Mouse (Mus musculus) midbrain, embryonic 15.5 days (tissue): Measurements from ENCODE around the gene Slc9a6. TPM values are rescaled to one million over a fixed set of nuclear protein-coding genes. Genes with fewer than 3 reads are reported as not detected.

Experiments
- ATAC-seq: fragments of 200-750 bp; cut with Nextera tagmentation; replicated peaks from 2 replicates; pipeline ENCODE4 v1.8.0; 2017; ENCODE audit warnings: moderate TSS enrichment
- H3K27ac ChIP-seq: fragments of 300-500 bp; sonication (generic); 2 replicates; pipeline ENCODE4 v1.5.1; 2015; ENCODE audit warnings: mild to moderate bottlenecking, inconsistent platforms
- H3K27me3 ChIP-seq: fragments of 300-500 bp; sonication (generic); replicated peaks from 2 replicates; pipeline ENCODE4 v1.6.1; 2015; ENCODE audit warnings: inconsistent platforms
- H3K36me3 ChIP-seq: fragments of 300-500 bp; sonication (generic); replicated peaks from 2 replicates; pipeline ENCODE4 v1.6.1; 2015; ENCODE audit warnings: inconsistent platforms
- H3K4me1 ChIP-seq: fragments of 300-500 bp; sonication (generic); 2 replicates; pipeline ENCODE4 v1.6.1; 2015; ENCODE audit warnings: inconsistent platforms
- H3K4me2 ChIP-seq: fragments of 300-500 bp; sonication (generic); 2 replicates; pipeline ENCODE4 v1.6.1; 2015; ENCODE audit warnings: inconsistent platforms, mild to moderate bottlenecking, moderate library complexity
- H3K4me3 ChIP-seq: fragments of 300-500 bp; sonication (generic); 2 replicates; pipeline ENCODE4 v1.5.1; 2015; ENCODE audit warnings: mild to moderate bottlenecking, inconsistent platforms
- H3K9ac ChIP-seq: fragments of 300-500 bp; sonication (generic); 2 replicates; pipeline ENCODE4 v1.6.1; 2015; ENCODE audit warnings: mild to moderate bottlenecking, inconsistent platforms
- H3K9me3 ChIP-seq: fragments of 300-500 bp; sonication (generic); 2 replicates; pipeline ENCODE4 v1.6.1; 2016; ENCODE audit warnings: inconsistent platforms
- WGBS: fragments of 180-500 bp; shearing (Covaris S2); methylation state at CpG from one replicate; pipeline ENCODE4 v1.1.7; 2015; ENCODE audit warnings: mixed read lengths; 5-methylcytosine and 5-hydroxymethylcytosine counted together
- polyA plus RNA-seq: library from polyadenylated mRNA; unstranded; fragments of >200 nt; fragmentation: Nextera tagmentation; extraction: Ambion mirVana; gene quantifications from 2 replicates; pipeline ENCODE4 v1.2.1, GENCODE M21; 2015

The Slc9a6 gene
- polyA plus RNA-seq, 1 experiment from 2014 or later = 73.9 TPM

DNA sequence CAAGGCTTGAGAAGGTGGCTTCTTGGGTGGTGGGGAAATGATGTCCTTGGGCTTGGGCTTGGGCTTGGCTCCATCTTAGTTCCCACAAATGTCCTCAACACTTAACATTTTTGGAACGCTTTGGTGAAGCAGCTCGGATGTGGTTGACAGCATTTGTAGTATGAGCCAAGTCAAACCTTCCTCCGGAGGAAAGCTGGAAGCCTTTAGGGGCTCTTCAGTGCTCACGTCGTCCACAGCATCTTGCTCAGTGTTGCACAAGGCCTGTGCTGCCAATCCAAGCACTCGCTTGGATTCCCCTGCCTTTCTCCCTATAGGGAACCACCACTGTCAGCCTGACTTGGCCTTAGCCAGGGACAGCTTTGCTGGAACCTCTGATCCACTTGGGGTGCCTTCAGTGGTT is 66.0 kb downstream of the Slc9a6 start:
- 85% methylated on average over 6 of the region's 6 CpGs for WGBS
- H3K4me2 ChIP-seq = no peak overlapping the region
- H3K9me3 ChIP-seq = no peaks in the 10 kb centered on the region
- H3K4me3 ChIP-seq = no peak overlapping the region
- no peaks in the 10 kb centered on the region for H3K36me3 ChIP-seq
- H3K9ac ChIP-seq = no peak overlapping the region
- H3K27ac ChIP-seq = no peak overlapping the region
- no peaks in the 10 kb centered on the region for H3K4me1 ChIP-seq
- ATAC-seq = no peak
- H3K27me3 ChIP-seq = no peaks in the 10 kb centered on the region

DNA sequence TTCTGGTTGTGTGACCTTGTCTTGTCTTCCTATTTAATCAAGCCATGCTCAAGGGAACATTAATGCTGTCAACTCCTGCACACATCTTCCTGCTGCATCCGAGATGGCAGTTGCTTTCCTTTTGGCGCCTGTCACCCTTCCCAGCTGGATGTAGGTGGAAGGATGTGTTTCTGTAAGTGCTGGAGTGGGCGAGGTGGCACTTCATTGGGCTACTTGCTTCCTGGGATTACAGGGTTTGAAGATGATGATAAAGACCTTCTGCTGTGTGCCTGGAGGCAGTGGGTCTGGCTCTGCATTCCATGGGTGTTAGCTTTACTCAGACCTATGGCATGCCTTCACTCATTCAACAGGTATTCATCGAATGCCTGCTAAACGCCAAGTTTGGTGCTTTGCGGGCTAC is 68.2 kb downstream of the Slc9a6 start:
- Histone ChIP-seq H3K4me1 (no peaks in the 10 kb centered on the region), H3K27me3 (no peaks in the 10 kb centered on the region), H3K36me3 (no peaks in the 10 kb centered on the region), H3K4me3 (no peak overlapping the region), H3K9me3 (no peaks in the 10 kb centered on the region), H3K9ac (no peak overlapping the region), H3K27ac (no peak overlapping the region), H3K4me2 (no peak overlapping the region)
- WGBS = 85% methylated on average over 6 of the region's 6 CpGs
- ATAC-seq = no peak

GRCm38 (mm10) chrX:56679066-56679465 is 69.5 kb downstream of the Slc9a6 start:
- H3K36me3 ChIP-seq = no peaks in the 10 kb centered on the region
- H3K4me2 ChIP-seq = no peak overlapping the region
- ATAC-seq = no peak
- no peaks in the 10 kb centered on the region for H3K27me3 ChIP-seq
- 80% methylated on average over 6 of the region's 6 CpGs for WGBS
- H3K9me3 ChIP-seq = no peaks in the 10 kb centered on the region
- H3K9ac ChIP-seq = no peak overlapping the region
- H3K4me1 ChIP-seq = no peaks in the 10 kb centered on the region
- no peak overlapping the region for H3K4me3 ChIP-seq
- no peak overlapping the region for H3K27ac ChIP-seq

- WGBS = 59% methylated on average over 1 of the region's 1 CpGs
- Histone ChIP-seq H3K9ac (no peak overlapping the region), H3K4me2 (no peak overlapping the region), H3K36me3 (no peaks in the 10 kb centered on the region), H3K27me3 (no peaks in the 10 kb centered on the region), H3K4me1 (no peaks in the 10 kb centered on the region), H3K4me3 (no peak overlapping the region), H3K27ac (no peak overlapping the region), H3K9me3 (no peaks in the 10 kb centered on the region)
- ATAC-seq = peak; percentile 14; the same call in 1 of the 2 replicates
Measured at GRCm38 (mm10) chrX:56682156-56682720, 72.7 kb downstream of the Slc9a6 start.

DNA sequence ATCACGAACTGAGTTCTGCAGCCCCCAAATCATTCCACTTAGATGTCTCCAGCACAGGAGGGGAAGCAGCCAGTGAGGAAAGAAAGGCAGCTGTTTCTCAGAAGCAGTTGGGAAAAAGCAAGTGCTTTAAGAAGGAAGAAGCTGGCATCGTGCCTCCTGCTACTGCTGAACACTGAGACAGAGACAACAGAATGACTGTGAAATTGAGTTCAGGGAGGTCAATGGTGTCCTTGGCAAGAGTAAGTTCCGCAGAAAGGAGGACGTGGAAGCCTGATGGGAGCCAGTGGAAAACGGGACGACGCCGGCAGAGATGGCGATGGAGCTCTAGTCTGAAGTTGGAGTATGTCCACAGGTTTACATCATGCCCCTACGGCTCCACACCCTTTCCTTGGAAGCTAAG is 74.0 kb downstream of the Slc9a6 start:
- Histone ChIP-seq H3K4me3 (no peak overlapping the region), H3K4me2 (no peak overlapping the region), H3K27me3 (no peaks in the 10 kb centered on the region), H3K36me3 (no peaks in the 10 kb centered on the region), H3K9ac (no peak overlapping the region), H3K27ac (no peak overlapping the region), H3K4me1 (no peaks in the 10 kb centered on the region), H3K9me3 (no peaks in the 10 kb centered on the region)
- 88% methylated on average over 10 of the region's 10 CpGs for WGBS
- no peak for ATAC-seq

- no peaks in the 10 kb centered on the region for H3K36me3 ChIP-seq
- ATAC-seq = no peak
- H3K9ac ChIP-seq = no peak overlapping the region
- H3K4me1 ChIP-seq = no peaks in the 10 kb centered on the region
- no peaks in the 10 kb centered on the region for H3K9me3 ChIP-seq
- H3K4me2 ChIP-seq = no peak overlapping the region
- no peaks in the 10 kb centered on the region for H3K27me3 ChIP-seq
- WGBS = 89% methylated on average over 6 of the region's 6 CpGs
- H3K4me3 ChIP-seq = no peak overlapping the region
- H3K27ac ChIP-seq = no peak overlapping the region
Measured at GRCm38 (mm10) chrX:56692554-56692953, 83.0 kb downstream of the Slc9a6 start.

DNA sequence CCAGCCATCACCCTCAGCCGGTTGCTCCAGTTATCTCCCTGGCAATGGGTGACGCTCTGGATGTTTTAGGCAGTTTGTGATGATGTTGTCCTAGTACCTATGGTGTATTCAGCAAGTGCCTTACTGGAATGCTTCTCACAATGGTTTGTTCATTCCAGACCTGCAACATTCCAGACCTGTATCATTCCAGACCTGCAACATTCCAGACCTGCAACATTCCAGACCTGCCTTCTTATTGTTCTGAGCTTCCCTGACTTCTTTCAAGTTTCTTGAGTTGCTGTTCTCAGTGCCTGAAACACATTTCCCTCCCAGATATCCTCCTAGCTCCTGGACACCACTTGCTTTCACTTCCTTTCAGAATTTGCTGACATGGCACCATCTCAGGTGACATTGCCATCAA is 85.0 kb downstream of the Slc9a6 start:
- Histone ChIP-seq H3K4me2 (no peak overlapping the region), H3K27me3 (no peaks in the 10 kb centered on the region), H3K9ac (no peak overlapping the region), H3K9me3 (no peaks in the 10 kb centered on the region), H3K4me1 (no peaks in the 10 kb centered on the region), H3K27ac (no peak overlapping the region), H3K36me3 (no peaks in the 10 kb centered on the region), H3K4me3 (no peak overlapping the region)
- no peak for ATAC-seq
- 83% methylated on average over 2 of the region's 2 CpGs for WGBS

- Histone ChIP-seq H3K4me2 (no peak overlapping the region), H3K4me3 (no peak overlapping the region), H3K36me3 (no peaks in the 10 kb centered on the region), H3K9me3 (no peaks in the 10 kb centered on the region), H3K27me3 (no peaks in the 10 kb centered on the region), H3K27ac (no peak overlapping the region), H3K4me1 (no peaks in the 10 kb centered on the region), H3K9ac (no peak overlapping the region)
- ATAC-seq = no peak
- WGBS = 75% methylated on average over 6 of the region's 6 CpGs
Measured at GRCm38 (mm10) chrX:56697199-56697780, 87.7 kb downstream of the Slc9a6 start.

- 86% methylated on average over 4 of the region's 4 CpGs for WGBS
- H3K9ac ChIP-seq = no peak overlapping the region
- no peaks in the 10 kb centered on the region for H3K4me1 ChIP-seq
- H3K36me3 ChIP-seq = no peaks in the 10 kb centered on the region
- no peak overlapping the region for H3K27ac ChIP-seq
- H3K9me3 ChIP-seq = no peaks in the 10 kb centered on the region
- H3K4me3 ChIP-seq = no peak overlapping the region
- H3K27me3 ChIP-seq = no peaks in the 10 kb centered on the region
- H3K4me2 ChIP-seq = no peak overlapping the region
- no peak for ATAC-seq
Measured at GRCm38 (mm10) chrX:56697886-56698285, 88.3 kb downstream of the Slc9a6 start.

DNA sequence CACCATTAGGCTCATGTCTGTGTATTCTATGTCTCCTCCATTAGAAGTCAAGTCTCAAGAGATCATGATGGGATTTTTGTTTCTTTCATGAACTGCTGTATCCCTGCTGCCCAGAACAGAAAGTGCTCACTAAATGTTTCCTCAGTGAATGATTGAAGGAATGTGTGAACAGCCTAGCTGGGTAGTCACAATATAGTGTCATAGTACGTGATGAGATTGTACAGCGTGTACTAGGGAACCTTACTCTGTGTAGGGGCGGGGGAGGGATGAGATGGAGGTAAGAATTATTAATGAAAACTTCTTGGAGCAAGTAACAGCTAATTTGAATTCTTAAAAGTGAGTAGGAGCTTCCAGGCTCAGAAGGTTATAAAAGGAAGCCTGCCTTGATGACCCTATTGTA is 91.7 kb downstream of the Slc9a6 start:
- Histone ChIP-seq H3K27me3 (no peaks in the 10 kb centered on the region), H3K9me3 (no peaks in the 10 kb centered on the region), H3K4me3 (no peak overlapping the region), H3K27ac (no peak overlapping the region), H3K4me1 (no peaks in the 10 kb centered on the region), H3K36me3 (no peaks in the 10 kb centered on the region), H3K9ac (no peak overlapping the region), H3K4me2 (no peak overlapping the region)
- ATAC-seq = no peak
- WGBS = 85% methylated on average over 3 of the region's 3 CpGs

- Histone ChIP-seq H3K9ac (no peak overlapping the region), H3K4me2 (no peak overlapping the region), H3K36me3 (no peaks in the 10 kb centered on the region), H3K4me1 (no peaks in the 10 kb centered on the region), H3K27ac (no peak overlapping the region), H3K9me3 (no peaks in the 10 kb centered on the region), H3K27me3 (no peaks in the 10 kb centered on the region), H3K4me3 (no peak overlapping the region)
- no peak for ATAC-seq
- WGBS = 83% methylated on average over 8 of the region's 8 CpGs
Measured at GRCm38 (mm10) chrX:56703965-56704562, 94.5 kb downstream of the Slc9a6 start.

- Histone ChIP-seq H3K27me3 (no peaks in the 10 kb centered on the region), H3K4me2 (no peak overlapping the region), H3K27ac (no peak overlapping the region), H3K4me1 (no peaks in the 10 kb centered on the region), H3K4me3 (no peak overlapping the region), H3K9ac (no peak overlapping the region), H3K9me3 (no peaks in the 10 kb centered on the region), H3K36me3 (no peaks in the 10 kb centered on the region)
- WGBS = 81% methylated on average over 6 of the region's 6 CpGs
- ATAC-seq = no peak
Measured at GRCm38 (mm10) chrX:56708592-56709370, 99.2 kb downstream of the Slc9a6 start.
